ENCODE assay signal across 20 mouse cellular contexts in genomic region chr14:47105174-47105557, GRCm38 (mm10).
DNase-seq lines count a peak whose midpoint lies in the region; ATAC-seq and TF ChIP-seq lines count a peak whose summit lies in the region.
"Had no signal": no experiment of that assay in that cellular context is flagged by ENCODE, and none has a peak within 500 bp of the region (broad histone marks: within the 10 kb centered on the region; RNA-seq: fewer than 3 reads in every experiment).

No protein-coding gene starts in this region.

- no peak overlapping the region for H3K27ac ChIP-seq in liver, postnatal 0 days (ENCODE audit: low read depth)
- no peak overlapping the region for H3K27ac ChIP-seq in liver, embryonic 12.5 days
- 0 out of 2 replicates have a peak overlapping the region, but pooled peaks have one; percentile 3 for H3K27ac ChIP-seq in embryonic facial prominence, embryonic 15.5 days (replicated peaks)
- H3K27ac ChIP-seq in stomach, embryonic 14.5 days (ENCODE audit: low read length), result no peak overlapping the region
- H3K27ac ChIP-seq: forebrain, embryonic 12.5 days; heart, adult 2 months; heart, embryonic 13.5 days; hindbrain, embryonic 12.5 days; neural tube, embryonic 12.5 days had no signal

- no peak for ATAC-seq in liver, postnatal 0 days
- ATAC-seq in liver, embryonic 12.5 days, result no peak
- ATAC-seq in activated CD4-positive, CD25-positive, alpha-beta regulatory T cell, adult 4 months, result peak; percentile 21
- ATAC-seq in embryonic facial prominence, embryonic 15.5 days (ENCODE audit: insufficient number of reproducible peaks, low FRiP score, low TSS enrichment, low read depth), result no peak
- 0 out of 2 replicates have a peak, but pooled peaks have one; percentile 28 for ATAC-seq in stomach, embryonic 14.5 days (ENCODE audit: insufficient number of reproducible peaks, insufficient read depth, low FRiP score, low read depth)

- no peak overlapping the region for H3K4me3 ChIP-seq in liver, postnatal 0 days (ENCODE audit: low read depth, low read length)
- no peak overlapping the region for H3K4me3 ChIP-seq in liver, embryonic 12.5 days
- H3K4me3 ChIP-seq in embryonic facial prominence, embryonic 15.5 days (replicated peaks), result no peak overlapping the region
- no peak overlapping the region for H3K4me3 ChIP-seq in stomach, embryonic 14.5 days (ENCODE audit: low read depth, low read length)
- H3K4me3 ChIP-seq: forebrain, embryonic 12.5 days; heart, adult 2 months; heart, embryonic 13.5 days; hindbrain, embryonic 12.5 days; neural tube, embryonic 12.5 days had no signal

- no peak for TF ChIP-seq EP300 in liver, postnatal 0 days (IDR thresholded peaks at IDR 0.05; ENCODE audit: low read depth)

- DNase-seq in liver, postnatal 0 days, result no peak
- no peak for DNase-seq in adrenal gland, postnatal 25 days
- no peak for DNase-seq in c-Kit-positive CD71-positive TER-119-positive erythroid progenitor cells, embryonic 14.5 days (ENCODE audit: low spot score)
- DNase-seq in gastrocnemius, adult 8-10 months (ENCODE audit: low spot score in 2 of 2), result no peak
- DNase-seq: cerebellum, adult 18-20 months; cerebellum, postnatal 14 days; gastrocnemius, postnatal 36 days; heart, adult 2 months; heart, postnatal 14 days; kidney, adult 18-20 months; midbrain, embryonic 14.5 days; right cerebral cortex, postnatal 25 days had no signal

- peak overlapping the region; percentile 66 for H3K4me2 ChIP-seq in liver, postnatal 0 days (ENCODE audit: low read depth, low read length)
- H3K4me2 ChIP-seq in liver, embryonic 12.5 days, result no peak overlapping the region
- no peak overlapping the region; the same call in 1 of the 2 replicates for H3K4me2 ChIP-seq in embryonic facial prominence, embryonic 15.5 days (replicated peaks)
- H3K4me2 ChIP-seq in stomach, embryonic 14.5 days (replicated peaks; ENCODE audit: low read depth, low read length), result no peak overlapping the region
- H3K4me2 ChIP-seq: forebrain, embryonic 12.5 days; hindbrain, embryonic 12.5 days; neural tube, embryonic 12.5 days had no signal

- no peaks in the 10 kb centered on the region for H3K27me3 ChIP-seq in liver, postnatal 0 days (ENCODE audit: insufficient read depth, low read length)
- no peaks in the 10 kb centered on the region for H3K27me3 ChIP-seq in liver, embryonic 12.5 days (replicated peaks)
- H3K27me3 ChIP-seq in embryonic facial prominence, embryonic 15.5 days, result no peaks in the 10 kb centered on the region
- H3K27me3 ChIP-seq in stomach, embryonic 14.5 days (ENCODE audit: control insufficient read depth, insufficient read depth, low read length), result no peaks in the 10 kb centered on the region
- H3K27me3 ChIP-seq: forebrain, embryonic 12.5 days; heart, embryonic 13.5 days; hindbrain, embryonic 12.5 days; neural tube, embryonic 12.5 days had no signal

- no peaks in the 10 kb centered on the region for H3K9me3 ChIP-seq in liver, postnatal 0 days (ENCODE audit: low read length)
- H3K9me3 ChIP-seq in liver, embryonic 12.5 days (replicated peaks), result no peaks in the 10 kb centered on the region
- no peaks in the 10 kb centered on the region for H3K9me3 ChIP-seq in embryonic facial prominence, embryonic 15.5 days (replicated peaks)
- H3K9me3 ChIP-seq in stomach, embryonic 14.5 days (ENCODE audit: control insufficient read depth, low read depth, low read length), result no peaks in the 10 kb centered on the region
- H3K9me3 ChIP-seq: forebrain, embryonic 12.5 days; heart, embryonic 13.5 days; hindbrain, embryonic 12.5 days; neural tube, embryonic 12.5 days had no signal

- H3K4me1 ChIP-seq in liver, postnatal 0 days (ENCODE audit: insufficient read depth), result no peaks in the 10 kb centered on the region
- H3K4me1 ChIP-seq in liver, embryonic 12.5 days, result no peaks in the 10 kb centered on the region
- H3K4me1 ChIP-seq in embryonic facial prominence, embryonic 15.5 days, result peaks cover 12% of the 10 kb centered on the region
- peaks cover 7% of the 10 kb centered on the region; the same call in 1 of the 2 replicates for H3K4me1 ChIP-seq in stomach, embryonic 14.5 days (ENCODE audit: control insufficient read depth, insufficient read depth, low read length)
- H3K4me1 ChIP-seq: neural tube, embryonic 12.5 days had no signal

- no peak overlapping the region for H3K9ac ChIP-seq in liver, postnatal 0 days (replicated peaks)
- H3K9ac ChIP-seq in liver, embryonic 12.5 days, result no peak overlapping the region
- H3K9ac ChIP-seq in embryonic facial prominence, embryonic 15.5 days, result no peak overlapping the region
- no peak overlapping the region for H3K9ac ChIP-seq in stomach, embryonic 14.5 days (replicated peaks; ENCODE audit: low read depth, low read length)
- H3K9ac ChIP-seq: forebrain, embryonic 12.5 days; heart, embryonic 13.5 days; hindbrain, embryonic 12.5 days; neural tube, embryonic 12.5 days had no signal

- WGBS in liver, postnatal 0 days (ENCODE audit: insufficient replicate concordance), result 58% methylated on average over 3 of the region's 3 CpGs
- 67% methylated on average over 3 of the region's 3 CpGs for WGBS in liver, embryonic 12.5 days (ENCODE audit: insufficient replicate concordance)
- WGBS in embryonic facial prominence, embryonic 15.5 days, result 58% methylated on average over 3 of the region's 3 CpGs
- WGBS in stomach, embryonic 14.5 days, result 56% methylated on average over 3 of the region's 3 CpGs

- H3K36me3 ChIP-seq in liver, postnatal 0 days (replicated peaks; ENCODE audit: insufficient read depth, low read length), result no peaks in the 10 kb centered on the region
- H3K36me3 ChIP-seq in liver, embryonic 12.5 days, result no peaks in the 10 kb centered on the region
- 0 out of 2 replicates have a peak, but pooled peaks cover 7% of the 10 kb centered on the region for H3K36me3 ChIP-seq in embryonic facial prominence, embryonic 15.5 days
- H3K36me3 ChIP-seq in stomach, embryonic 14.5 days (ENCODE audit: control insufficient read depth, insufficient read depth, low read length), result no peaks in the 10 kb centered on the region
- H3K36me3 ChIP-seq: forebrain, embryonic 12.5 days; hindbrain, embryonic 12.5 days; neural tube, embryonic 12.5 days had no signal

- TF ChIP-seq CTCF in liver, postnatal 0 days (IDR thresholded peaks at IDR 0.05; ENCODE audit: low read depth), result no peak

Comparison
In these comparisons a context has a peak if more than half of its experiments do, and no peak if none do; other contexts are left out.
1. ATAC-seq: peak in activated CD4-positive, CD25-positive, alpha-beta regulatory T cell, adult 4 months (single experiment) and stomach, embryonic 14.5 days (single experiment); none in liver, postnatal 0 days (single experiment), liver, embryonic 12.5 days (single experiment) and embryonic facial prominence, embryonic 15.5 days (single experiment).